19 mouse cellular contexts compared by ENCODE assay signal in the genomic region with DNA sequence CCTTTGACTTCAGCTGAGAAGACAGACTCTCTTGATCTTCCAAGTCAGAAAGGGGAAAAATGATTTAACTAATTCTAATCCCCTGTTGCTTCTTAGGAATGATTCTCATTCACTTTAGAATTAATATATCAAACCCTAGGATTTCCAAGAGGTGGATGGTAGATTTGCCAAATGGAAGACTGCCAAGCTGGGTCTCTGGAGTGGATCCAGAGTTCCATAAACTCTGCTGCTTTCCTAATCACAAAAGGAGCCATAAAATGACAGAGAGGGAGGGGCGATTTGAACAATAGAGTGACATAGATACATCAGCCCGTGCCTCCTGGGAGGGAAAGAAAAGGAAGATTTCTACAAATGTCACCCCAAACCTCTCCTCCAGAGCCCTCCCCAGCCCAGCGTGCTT. TPM values are rescaled to one million over a fixed set of nuclear protein-coding genes. Genes with fewer than 3 reads are reported as not detected.
DNase-seq lines count a peak whose midpoint lies in the region; ATAC-seq and TF ChIP-seq lines count a peak whose summit lies in the region.
"Had no signal": no experiment of that assay in that cellular context is flagged by ENCODE, and none has a peak within 500 bp of the region (broad histone marks: within the 10 kb centered on the region; RNA-seq: fewer than 3 reads in every experiment).

No protein-coding gene starts in this region.

- no peak overlapping the region for H3K4me3 ChIP-seq in embryonic facial prominence, embryonic 14.5 days (ENCODE audit: low read depth, low read length)
- H3K4me3 ChIP-seq in embryonic facial prominence, embryonic 10.5 days, result no peak overlapping the region
- no peak overlapping the region for H3K4me3 ChIP-seq in hindbrain, embryonic 14.5 days (replicated peaks; ENCODE audit: low read length)
- no peak overlapping the region for H3K4me3 ChIP-seq in hindbrain, embryonic 10.5 days
- no peak overlapping the region for H3K4me3 ChIP-seq in limb, embryonic 14.5 days (replicated peaks; ENCODE audit: low read length)
- H3K4me3 ChIP-seq in limb, embryonic 10.5 days, result no peak overlapping the region
- H3K4me3 ChIP-seq: heart, embryonic 10.5 days; hindbrain, embryonic 15.5 days had no signal

- H3K4me1 ChIP-seq in embryonic facial prominence, embryonic 14.5 days (ENCODE audit: control insufficient read depth, insufficient read depth, low read length), result no peaks in the 10 kb centered on the region
- H3K4me1 ChIP-seq in embryonic facial prominence, embryonic 10.5 days, result peaks cover 21% of the 10 kb centered on the region
- 0 out of 2 replicates have a peak, but pooled peaks cover 10% of the 10 kb centered on the region for H3K4me1 ChIP-seq in hindbrain, embryonic 14.5 days (replicated peaks; ENCODE audit: control insufficient read depth, insufficient read depth, low read length)
- peaks cover 22% of the 10 kb centered on the region for H3K4me1 ChIP-seq in hindbrain, embryonic 10.5 days (replicated peaks)
- peaks cover 10% of the 10 kb centered on the region for H3K4me1 ChIP-seq in limb, embryonic 14.5 days (ENCODE audit: control insufficient read depth, insufficient read depth, low read length)
- peaks cover 21% of the 10 kb centered on the region for H3K4me1 ChIP-seq in limb, embryonic 10.5 days

- no peaks in the 10 kb centered on the region for H3K36me3 ChIP-seq in embryonic facial prominence, embryonic 14.5 days (ENCODE audit: control insufficient read depth, insufficient read depth, low read length)
- H3K36me3 ChIP-seq in embryonic facial prominence, embryonic 10.5 days (replicated peaks), result no peaks in the 10 kb centered on the region
- no peaks in the 10 kb centered on the region for H3K36me3 ChIP-seq in hindbrain, embryonic 14.5 days (replicated peaks; ENCODE audit: control insufficient read depth, insufficient read depth)
- no peaks in the 10 kb centered on the region for H3K36me3 ChIP-seq in hindbrain, embryonic 10.5 days
- no peaks in the 10 kb centered on the region for H3K36me3 ChIP-seq in limb, embryonic 14.5 days (ENCODE audit: control insufficient read depth, insufficient read depth, low read length)
- no peaks in the 10 kb centered on the region for H3K36me3 ChIP-seq in limb, embryonic 10.5 days
- H3K36me3 ChIP-seq: heart, embryonic 10.5 days; hindbrain, embryonic 15.5 days had no signal

- TF ChIP-seq POLR2A in limb, embryonic 14.5 days (IDR thresholded peaks at IDR 0.05; ENCODE audit: borderline replicate concordance, extremely low read depth, insufficient read depth, insufficient read length), result no peak

- H3K27me3 ChIP-seq in embryonic facial prominence, embryonic 14.5 days (replicated peaks; ENCODE audit: control insufficient read depth, insufficient read depth, low read length), result peaks cover 31% of the 10 kb centered on the region
- peaks cover 44% of the 10 kb centered on the region for H3K27me3 ChIP-seq in embryonic facial prominence, embryonic 10.5 days (replicated peaks; ENCODE audit: low read depth, poor library complexity, severe bottlenecking)
- H3K27me3 ChIP-seq in hindbrain, embryonic 14.5 days (ENCODE audit: control insufficient read depth, insufficient read depth, low read length), result peaks cover 27% of the 10 kb centered on the region
- peaks cover 38% of the 10 kb centered on the region for H3K27me3 ChIP-seq in hindbrain, embryonic 10.5 days (ENCODE audit: insufficient read depth, poor library complexity, severe bottlenecking)
- peaks cover 4% of the 10 kb centered on the region; the same call in 1 of the 2 replicates for H3K27me3 ChIP-seq in limb, embryonic 14.5 days (ENCODE audit: control insufficient read depth, insufficient read depth, low read length)
- peaks cover 61% of the 10 kb centered on the region for H3K27me3 ChIP-seq in limb, embryonic 10.5 days (ENCODE audit: low read depth, poor library complexity, severe bottlenecking)
- H3K27me3 ChIP-seq: CH12.LX had no signal

- no peak overlapping the region for H3K27ac ChIP-seq in embryonic facial prominence, embryonic 14.5 days (replicated peaks; ENCODE audit: low read depth, low read length)
- H3K27ac ChIP-seq in embryonic facial prominence, embryonic 10.5 days (replicated peaks), result no peak overlapping the region
- no peak overlapping the region for H3K27ac ChIP-seq in hindbrain, embryonic 14.5 days
- H3K27ac ChIP-seq in hindbrain, embryonic 10.5 days, result no peak overlapping the region
- no peak overlapping the region for H3K27ac ChIP-seq in limb, embryonic 14.5 days (replicated peaks; ENCODE audit: low read depth, low read length)
- no peak overlapping the region for H3K27ac ChIP-seq in limb, embryonic 10.5 days
- H3K27ac ChIP-seq: heart, embryonic 10.5 days; hindbrain, embryonic 15.5 days had no signal

- H3K9me3 ChIP-seq in embryonic facial prominence, embryonic 14.5 days (ENCODE audit: control insufficient read depth, low read length), result no peaks in the 10 kb centered on the region
- no peaks in the 10 kb centered on the region for H3K9me3 ChIP-seq in embryonic facial prominence, embryonic 10.5 days
- no peaks in the 10 kb centered on the region for H3K9me3 ChIP-seq in hindbrain, embryonic 14.5 days (ENCODE audit: control insufficient read depth, low read length)
- H3K9me3 ChIP-seq in hindbrain, embryonic 10.5 days, result no peaks in the 10 kb centered on the region
- H3K9me3 ChIP-seq in limb, embryonic 14.5 days (ENCODE audit: control insufficient read depth, low read length), result no peaks in the 10 kb centered on the region
- H3K9me3 ChIP-seq in limb, embryonic 10.5 days (replicated peaks), result no peaks in the 10 kb centered on the region
- H3K9me3 ChIP-seq: heart, embryonic 10.5 days; hindbrain, embryonic 15.5 days had no signal

- no peak overlapping the region for H3K9ac ChIP-seq in embryonic facial prominence, embryonic 14.5 days (ENCODE audit: low read depth, low read length)
- no peak overlapping the region for H3K9ac ChIP-seq in hindbrain, embryonic 14.5 days
- no peak overlapping the region for H3K9ac ChIP-seq in limb, embryonic 14.5 days (ENCODE audit: low read depth, low read length, severe bottlenecking)
- H3K9ac ChIP-seq: hindbrain, embryonic 15.5 days had no signal

- WGBS in embryonic facial prominence, embryonic 14.5 days, result 74% methylated on average over 3 of the region's 3 CpGs
- 74% methylated on average over 3 of the region's 3 CpGs for WGBS in embryonic facial prominence, embryonic 10.5 days
- 47% methylated on average over 3 of the region's 3 CpGs for WGBS in hindbrain, embryonic 14.5 days
- WGBS in hindbrain, embryonic 10.5 days, result 69% methylated on average over 3 of the region's 3 CpGs
- 60% methylated on average over 3 of the region's 3 CpGs for WGBS in limb, embryonic 14.5 days
- WGBS in limb, embryonic 10.5 days, result 62% methylated on average over 3 of the region's 3 CpGs

- ATAC-seq in embryonic facial prominence, embryonic 14.5 days (ENCODE audit: low read depth), result no peak
- ATAC-seq in hindbrain, embryonic 14.5 days (ENCODE audit: low FRiP score), result no peak
- no peak for ATAC-seq in limb, embryonic 14.5 days (ENCODE audit: low FRiP score, low read depth)
- ATAC-seq: activated CD4-positive, CD25-positive, alpha-beta regulatory T cell, adult 4 months; Patski had no signal

- peak; percentile 45 for DNase-seq in embryonic facial prominence, embryonic 14.5 days (ENCODE audit: low spot score)
- no peak for DNase-seq in embryonic facial prominence, embryonic 10.5 days (ENCODE audit: low spot score)
- peak; percentile 29 for DNase-seq in hindbrain, embryonic 14.5 days (ENCODE audit: low spot score)
- no peak for DNase-seq in hindbrain, embryonic 10.5 days (ENCODE audit: low spot score)
- peak; percentile 55 for DNase-seq in limb, embryonic 14.5 days (ENCODE audit: low spot score)
- DNase-seq in limb, embryonic 10.5 days (ENCODE audit: low spot score), result no peak
- DNase-seq in brain, adult 2 months (ENCODE audit: low read depth, low spot score), result peak; percentile 13
- DNase-seq in ovary, postnatal 10 days (ENCODE audit: low spot score), result no peak
- DNase-seq: cerebellum, adult 18-20 months; cerebellum, adult 9-11 months; gastrocnemius, postnatal 36 days; heart, adult 18-20 months; kidney, adult 11 months had no signal

- no peak overlapping the region for H3K4me2 ChIP-seq in embryonic facial prominence, embryonic 14.5 days (ENCODE audit: low read depth, low read length)
- no peak overlapping the region for H3K4me2 ChIP-seq in hindbrain, embryonic 14.5 days (replicated peaks)
- no peak overlapping the region for H3K4me2 ChIP-seq in limb, embryonic 14.5 days (replicated peaks; ENCODE audit: low read depth, low read length, severe bottlenecking)
- H3K4me2 ChIP-seq: hindbrain, embryonic 15.5 days had no signal

RNA-seq across cellular contexts. Expression of gene Tnfaip8l3, which starts 3.4 kb away (rescaled TPM):
- polyA plus RNA-seq in embryonic facial prominence, embryonic 14.5 days (2014; fragmentation: Nextera tagmentation; extraction: Ambion mirVana), result 0.93 and 1.1 TPM in 2 replicates
- 0.05 and 0.18 TPM in 2 replicates for polyA plus RNA-seq in embryonic facial prominence, embryonic 10.5 days (2016; fragmentation: Nextera tagmentation; extraction: Ambion mirVana)
- 0.88 and 1.4 TPM in 2 replicates for polyA plus RNA-seq in hindbrain, embryonic 14.5 days (2014; fragmentation: Nextera tagmentation; extraction: Ambion mirVana)
- 0.16 and 0.24 TPM in 2 replicates for polyA plus RNA-seq in hindbrain, embryonic 10.5 days (2016; fragmentation: Nextera tagmentation; extraction: Ambion mirVana)
- polyA plus RNA-seq in limb, embryonic 14.5 days (2012; rRNA removed), result 1.3 and 1.7 TPM in 2 replicates
- polyA plus RNA-seq in limb, embryonic 14.5 days (2014; fragmentation: Nextera tagmentation; extraction: Ambion mirVana), result 1.8 and 2.3 TPM in 2 replicates
- 0.11 TPM in 1 of 2 replicates, not detected in the other for polyA plus RNA-seq in limb, embryonic 10.5 days (2016; fragmentation: Nextera tagmentation; extraction: Ambion mirVana)
- polyA plus RNA-seq: activated CD4-positive, CD25-positive, alpha-beta regulatory T cell, adult 4 months; embryonic facial prominence, embryonic 11.5 days; Patski had no signal

Comparison
In these comparisons a context has a peak if more than half of its experiments do, and no peak if none do; other contexts are left out.
1. DNase-seq: peak in embryonic facial prominence, embryonic 14.5 days (single experiment), hindbrain, embryonic 14.5 days (single experiment), limb, embryonic 14.5 days (single experiment) and brain, adult 2 months (single experiment); none in embryonic facial prominence, embryonic 10.5 days (single experiment), hindbrain, embryonic 10.5 days (single experiment), limb, embryonic 10.5 days (single experiment) and ovary, postnatal 10 days (single experiment).